Comparison of ENCODE assay signal across 15 mouse cellular contexts in the genomic region with DNA sequence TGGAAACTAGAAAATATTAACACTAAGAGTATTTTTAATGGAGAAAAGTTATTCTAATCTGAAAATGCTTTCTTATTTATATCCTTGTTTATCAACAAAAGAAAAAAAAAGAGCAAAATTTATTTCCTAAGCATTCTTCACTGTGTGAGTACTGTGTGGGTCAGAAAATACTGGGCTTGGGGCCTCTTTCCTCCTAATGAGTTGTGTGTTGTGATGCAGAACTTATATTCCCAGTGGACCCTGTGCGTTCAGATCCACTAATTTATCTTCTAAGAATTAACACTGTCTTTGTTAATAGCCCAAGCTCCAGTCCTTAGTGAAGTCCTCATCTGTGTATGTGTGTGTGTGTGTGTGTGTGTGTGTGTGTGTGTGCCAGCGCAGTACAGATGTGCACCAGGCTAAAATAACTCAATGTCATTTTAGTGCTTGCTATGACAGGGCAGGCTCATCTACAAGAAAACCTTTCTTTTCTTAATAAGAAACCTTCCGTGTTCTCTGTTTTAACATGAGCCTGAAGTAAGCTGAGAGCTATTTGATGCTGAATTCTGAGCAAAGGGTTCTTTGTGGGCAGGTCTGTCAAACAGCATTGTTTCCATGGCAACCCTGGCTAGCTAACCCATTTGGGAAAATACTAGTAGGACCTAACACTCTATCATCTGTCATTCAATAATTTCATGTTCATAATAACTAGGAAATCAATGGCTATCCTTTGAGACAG.
DNase-seq lines count a peak whose midpoint lies in the region; ATAC-seq and TF ChIP-seq lines count a peak whose summit lies in the region.
"Had no signal": no experiment of that assay in that cellular context is flagged by ENCODE, and none has a peak within 500 bp of the region (broad histone marks: within the 10 kb centered on the region; RNA-seq: fewer than 3 reads in every experiment).

No protein-coding gene starts in this region.

- no peaks in the 10 kb centered on the region for H3K9me3 ChIP-seq in forebrain, embryonic 11.5 days (ENCODE audit: control insufficient read depth, low read length)
- H3K9me3 ChIP-seq in forebrain, embryonic 10.5 days, result no peaks in the 10 kb centered on the region
- H3K9me3 ChIP-seq: heart, embryonic 15.5 days; kidney, embryonic 15.5 days had no signal

- no peak for TF ChIP-seq CTCF in brain, embryonic 14.5 days (IDR thresholded peaks at IDR 0.05; ENCODE audit: borderline replicate concordance, extremely low read depth, insufficient read depth, insufficient read length)

- H3K36me3 ChIP-seq in forebrain, embryonic 11.5 days (ENCODE audit: control insufficient read depth, insufficient read depth, low read length), result no peaks in the 10 kb centered on the region
- no peaks in the 10 kb centered on the region for H3K36me3 ChIP-seq in forebrain, embryonic 10.5 days (replicated peaks)
- H3K36me3 ChIP-seq: heart, embryonic 15.5 days; kidney, embryonic 15.5 days had no signal

- no peak overlapping the region for H3K4me2 ChIP-seq in forebrain, embryonic 11.5 days (ENCODE audit: low read depth, low read length, severe bottlenecking)
- H3K4me2 ChIP-seq: heart, embryonic 15.5 days; kidney, embryonic 15.5 days had no signal

- no peaks in the 10 kb centered on the region for H3K4me1 ChIP-seq in forebrain, embryonic 11.5 days (replicated peaks; ENCODE audit: control insufficient read depth, insufficient read depth, low read length)
- peaks cover 8% of the 10 kb centered on the region for H3K4me1 ChIP-seq in forebrain, embryonic 10.5 days
- H3K4me1 ChIP-seq: heart, embryonic 15.5 days; kidney, embryonic 15.5 days had no signal

- no peak overlapping the region for H3K27ac ChIP-seq in forebrain, embryonic 11.5 days (ENCODE audit: low read depth, low read length)
- H3K27ac ChIP-seq in forebrain, embryonic 10.5 days, result no peak overlapping the region
- H3K27ac ChIP-seq: gastrocnemius, adult 2 months; heart, embryonic 15.5 days; kidney, embryonic 15.5 days had no signal

- H3K4me3 ChIP-seq in forebrain, embryonic 11.5 days (ENCODE audit: low read depth, low read length), result no peak overlapping the region
- no peak overlapping the region for H3K4me3 ChIP-seq in forebrain, embryonic 10.5 days
- H3K4me3 ChIP-seq: gastrocnemius, adult 2 months; heart, embryonic 15.5 days; kidney, embryonic 15.5 days had no signal

- H3K9ac ChIP-seq in forebrain, embryonic 11.5 days (ENCODE audit: low read length), result no peak overlapping the region
- H3K9ac ChIP-seq: heart, embryonic 15.5 days; kidney, embryonic 15.5 days had no signal

- peak; percentile 51; the same call in 1 of the 2 replicates for ATAC-seq in forebrain, embryonic 11.5 days (replicated peaks; ENCODE audit: low FRiP score)
- ATAC-seq in megakaryocyte-erythroid progenitor cell, adult 5-6 weeks (replicated peaks; ENCODE audit: low FRiP score, low TSS enrichment, poor library complexity, severe bottlenecking), result no peak

- DNase-seq in forebrain, embryonic 11.5 days (ENCODE audit: low spot score), result no peak
- DNase-seq in forebrain, embryonic 10.5 days (ENCODE audit: extremely low spot score, low spot score), result no peak
- DNase-seq in brain, embryonic 14.5 days (ENCODE audit: low read depth), result peak; percentile 91
- peak; percentile 34 for DNase-seq in forelimb bud, embryonic 11.5 days (ENCODE audit: low read depth, low spot score)
- DNase-seq in layer of hippocampus, postnatal 36 days, result peak; percentile 36 to 47
- DNase-seq in adrenal gland, postnatal 14 days, result no peak
- DNase-seq in urinary bladder, postnatal 10 days (ENCODE audit: low spot score), result no peak
- DNase-seq: adrenal gland, postnatal 25 days; B cell, adult 2 months; cerebellum, postnatal 25 days; gastrocnemius, adult 2 months; lung, postnatal 4 days had no signal

- no peaks in the 10 kb centered on the region for H3K27me3 ChIP-seq in forebrain, embryonic 11.5 days (ENCODE audit: control insufficient read depth, insufficient read depth, low read length)
- peaks cover 3% of the 10 kb centered on the region; the same call in 1 of the 2 replicates for H3K27me3 ChIP-seq in forebrain, embryonic 10.5 days (ENCODE audit: poor library complexity, severe bottlenecking)
- H3K27me3 ChIP-seq: heart, embryonic 15.5 days; kidney, embryonic 15.5 days had no signal

- TF ChIP-seq POLR2A in brain, embryonic 14.5 days (IDR thresholded peaks at IDR 0.05; ENCODE audit: borderline replicate concordance, extremely low read depth, insufficient read depth, insufficient read length, poor library complexity, severe bottlenecking), result no peak

- WGBS in forebrain, embryonic 11.5 days, result 58% methylated on average over 3 of the region's 3 CpGs
- 80% methylated on average over 3 of the region's 3 CpGs for WGBS in forebrain, embryonic 10.5 days

Comparison
In these comparisons a context has a peak if more than half of its experiments do, and no peak if none do; other contexts are left out.
1. DNase-seq: peak in brain, embryonic 14.5 days (single experiment), forelimb bud, embryonic 11.5 days (single experiment) and layer of hippocampus, postnatal 36 days (2 of 2); none in forebrain, embryonic 11.5 days (single experiment), forebrain, embryonic 10.5 days (single experiment), adrenal gland, postnatal 14 days (single experiment) and urinary bladder, postnatal 10 days (single experiment).